Mouse (Mus musculus): ENCODE data around the gene Pcolce2. TPM values are rescaled to one million over a fixed set of nuclear protein-coding genes. Genes with fewer than 3 reads are reported as not detected.
"Not testable (repeated sequence)": the region's sequence is repeated elsewhere in the genome, so short reads cannot be mapped to it uniquely, and the experiment has no call there.

The Pcolce2 gene
- polyA plus RNA-seq, 1 experiment from 2014 or later: 10.0 TPM

GRCm38 (mm10) chr9:95614861-95615615 lies 22.4 kb upstream of the Pcolce2 start:
- Histone ChIP-seq H3K36me3 (no peaks in the 10 kb centered on the region), H3K4me3 (no peak overlapping the region), H3K9me3 (no peaks in the 10 kb centered on the region), H3K4me2 (no peak overlapping the region), H3K27me3 (no peaks in the 10 kb centered on the region), H3K9ac (no peak overlapping the region), H3K27ac (no peak overlapping the region), H3K4me1 (no peaks in the 10 kb centered on the region)
- ATAC-seq (ENCODE audit: insufficient number of reproducible peaks, insufficient read depth, low FRiP score, low TSS enrichment, low read depth): no peak
- WGBS: 84% methylated on average over 14 of the region's 14 CpGs

- H3K9ac ChIP-seq: no peak overlapping the region
- H3K4me1 ChIP-seq: no peaks in the 10 kb centered on the region
- H3K9me3 ChIP-seq: no peaks in the 10 kb centered on the region
- no peak overlapping the region for H3K27ac ChIP-seq
- H3K4me2 ChIP-seq: no peak overlapping the region
- no peak for ATAC-seq (ENCODE audit: insufficient number of reproducible peaks, insufficient read depth, low FRiP score, low TSS enrichment, low read depth)
- H3K27me3 ChIP-seq: no peaks in the 10 kb centered on the region
- H3K36me3 ChIP-seq: no peaks in the 10 kb centered on the region
- H3K4me3 ChIP-seq: no peak overlapping the region
- WGBS: 81% methylated on average over 3 of the region's 3 CpGs
Measured at GRCm38 (mm10) chr9:95615961-95616360, 21.4 kb upstream of the Pcolce2 start.

GRCm38 (mm10) chr9:95618572-95618971 lies 18.8 kb upstream of the Pcolce2 start:
- H3K9ac ChIP-seq: no peak overlapping the region
- no peaks in the 10 kb centered on the region for H3K9me3 ChIP-seq
- no peak overlapping the region for H3K4me2 ChIP-seq
- H3K27me3 ChIP-seq: no peaks in the 10 kb centered on the region
- ATAC-seq (ENCODE audit: insufficient number of reproducible peaks, insufficient read depth, low FRiP score, low TSS enrichment, low read depth): no peak
- H3K4me3 ChIP-seq: no peak overlapping the region
- no peaks in the 10 kb centered on the region for H3K36me3 ChIP-seq
- no peak overlapping the region for H3K27ac ChIP-seq
- 88% methylated on average over 1 of the region's 1 CpGs for WGBS
- H3K4me1 ChIP-seq: no peaks in the 10 kb centered on the region

GRCm38 (mm10) chr9:95624072-95624471 lies 13.3 kb upstream of the Pcolce2 start:
- H3K36me3 ChIP-seq: no peaks in the 10 kb centered on the region
- no peak overlapping the region for H3K4me3 ChIP-seq
- H3K27ac ChIP-seq: no peak overlapping the region
- no peak for ATAC-seq (ENCODE audit: insufficient number of reproducible peaks, insufficient read depth, low FRiP score, low TSS enrichment, low read depth)
- H3K4me2 ChIP-seq: no peak overlapping the region
- H3K9ac ChIP-seq: no peak overlapping the region
- 84% methylated on average over 3 of the region's 3 CpGs for WGBS
- H3K9me3 ChIP-seq: no peaks in the 10 kb centered on the region
- no peaks in the 10 kb centered on the region for H3K4me1 ChIP-seq
- H3K27me3 ChIP-seq: no peaks in the 10 kb centered on the region

GRCm38 (mm10) chr9:95628439-95628948 lies 8.9 kb upstream of the Pcolce2 start:
- H3K9me3 ChIP-seq: no peaks in the 10 kb centered on the region
- H3K36me3 ChIP-seq: no peaks in the 10 kb centered on the region
- H3K4me3 ChIP-seq: no peak overlapping the region
- H3K27ac ChIP-seq: no peak overlapping the region
- H3K9ac ChIP-seq: no peak overlapping the region
- no peak for ATAC-seq (ENCODE audit: insufficient number of reproducible peaks, insufficient read depth, low FRiP score, low TSS enrichment, low read depth)
- 83% methylated on average over 6 of the region's 6 CpGs for WGBS
- no peaks in the 10 kb centered on the region for H3K4me1 ChIP-seq
- H3K4me2 ChIP-seq: no peak overlapping the region
- H3K27me3 ChIP-seq: no peaks in the 10 kb centered on the region

- H3K4me1 ChIP-seq; H3K36me3 ChIP-seq; H3K4me3 ChIP-seq; H3K27me3 ChIP-seq; H3K4me2 ChIP-seq; H3K9ac ChIP-seq; ATAC-seq (ENCODE audit: insufficient number of reproducible peaks, insufficient read depth, low FRiP score, low TSS enrichment, low read depth); H3K27ac ChIP-seq; H3K9me3 ChIP-seq: not testable (repeated sequence)
- WGBS: 78% methylated on average over 2 of the region's 2 CpGs
Measured at GRCm38 (mm10) chr9:95629561-95629960, 7.8 kb upstream of the Pcolce2 start.

GRCm38 (mm10) chr9:95636395-95636794 lies 1.0 kb upstream of the Pcolce2 start:
- peaks cover 7% of the 10 kb centered on the region; the same call in 1 of the 2 replicates for H3K4me1 ChIP-seq
- H3K9ac ChIP-seq: no peak overlapping the region
- 64% methylated on average over 4 of the region's 4 CpGs for WGBS
- no peaks in the 10 kb centered on the region for H3K36me3 ChIP-seq
- peaks cover 22% of the 10 kb centered on the region for H3K27me3 ChIP-seq
- H3K4me3 ChIP-seq: no peak overlapping the region
- no peak for ATAC-seq (ENCODE audit: insufficient number of reproducible peaks, insufficient read depth, low FRiP score, low TSS enrichment, low read depth)
- peak overlapping the region; percentile 96 for H3K4me2 ChIP-seq
- H3K9me3 ChIP-seq: no peaks in the 10 kb centered on the region
- no peak overlapping the region for H3K27ac ChIP-seq

GRCm38 (mm10) chr9:95639919-95640318 lies 2.5 kb downstream of the Pcolce2 start:
- Histone ChIP-seq H3K9me3 (no peaks in the 10 kb centered on the region), H3K27ac (no peak overlapping the region), H3K4me3 (no peak overlapping the region), H3K4me2 (no peak overlapping the region), H3K4me1 (peaks cover 7% of the 10 kb centered on the region; the same call in 1 of the 2 replicates), H3K36me3 (no peaks in the 10 kb centered on the region), H3K9ac (no peak overlapping the region), H3K27me3 (peaks cover 22% of the 10 kb centered on the region)
- no peak for ATAC-seq (ENCODE audit: insufficient number of reproducible peaks, insufficient read depth, low FRiP score, low TSS enrichment, low read depth)
- WGBS: 38% methylated on average over 4 of the region's 4 CpGs

GRCm38 (mm10) chr9:95645926-95646325 lies 8.5 kb downstream of the Pcolce2 start:
- Histone ChIP-seq H3K4me2 (no peak overlapping the region), H3K9ac (no peak overlapping the region), H3K4me1 (no peaks in the 10 kb centered on the region), H3K27ac (no peak overlapping the region), H3K9me3 (no peaks in the 10 kb centered on the region), H3K27me3 (no peaks in the 10 kb centered on the region), H3K36me3 (no peaks in the 10 kb centered on the region), H3K4me3 (no peak overlapping the region)
- WGBS: 94% methylated on average over 8 of the region's 8 CpGs
- no peak for ATAC-seq (ENCODE audit: insufficient number of reproducible peaks, insufficient read depth, low FRiP score, low TSS enrichment, low read depth)

- H3K27ac ChIP-seq: no peak overlapping the region
- no peak for ATAC-seq (ENCODE audit: insufficient number of reproducible peaks, insufficient read depth, low FRiP score, low TSS enrichment, low read depth)
- H3K36me3 ChIP-seq: no peaks in the 10 kb centered on the region
- H3K27me3 ChIP-seq: no peaks in the 10 kb centered on the region
- WGBS: 87% methylated on average over 6 of the region's 6 CpGs
- H3K4me1 ChIP-seq: no peaks in the 10 kb centered on the region
- H3K4me3 ChIP-seq: no peak overlapping the region
- H3K9ac ChIP-seq: no peak overlapping the region
- H3K4me2 ChIP-seq: no peak overlapping the region
- H3K9me3 ChIP-seq: no peaks in the 10 kb centered on the region
Measured at GRCm38 (mm10) chr9:95653363-95653762, 16.0 kb downstream of the Pcolce2 start.

- no peaks in the 10 kb centered on the region for H3K4me1 ChIP-seq
- no peaks in the 10 kb centered on the region for H3K36me3 ChIP-seq
- H3K4me2 ChIP-seq: no peak overlapping the region
- H3K27ac ChIP-seq: no peak overlapping the region
- H3K4me3 ChIP-seq: no peak overlapping the region
- H3K9ac ChIP-seq: no peak overlapping the region
- H3K27me3 ChIP-seq: no peaks in the 10 kb centered on the region
- H3K9me3 ChIP-seq: no peaks in the 10 kb centered on the region
- 97% methylated on average over 5 of the region's 5 CpGs for WGBS
- no peak for ATAC-seq (ENCODE audit: insufficient number of reproducible peaks, insufficient read depth, low FRiP score, low TSS enrichment, low read depth)
Measured at GRCm38 (mm10) chr9:95654356-95654755, 17.0 kb downstream of the Pcolce2 start.

GRCm38 (mm10) chr9:95657941-95658340 lies 20.5 kb downstream of the Pcolce2 start:
- Histone ChIP-seq H3K27ac (no peak overlapping the region), H3K9me3 (no peaks in the 10 kb centered on the region), H3K4me2 (no peak overlapping the region), H3K36me3 (no peaks in the 10 kb centered on the region), H3K9ac (no peak overlapping the region), H3K27me3 (no peaks in the 10 kb centered on the region), H3K4me3 (no peak overlapping the region), H3K4me1 (no peaks in the 10 kb centered on the region)
- WGBS: 91% methylated on average over 2 of the region's 2 CpGs
- ATAC-seq (ENCODE audit: insufficient number of reproducible peaks, insufficient read depth, low FRiP score, low TSS enrichment, low read depth): no peak
